Mouse (Mus musculus) G1E (cell line): ENCODE measurements around the gene AU021092.

Experiments
- CTCF ChIP-seq: IDR thresholded peaks from 2 replicates; pipeline ENCODE4 v1.5.1; 2012; ENCODE audit warnings: low read depth, low read length, inconsistent platforms, mixed read lengths
- GATA1 ChIP-seq: IDR thresholded peaks from 2 replicates; pipeline ENCODE4 v1.6.1; 2012; ENCODE audit warnings: borderline replicate concordance, low read length, inconsistent platforms, mixed read lengths
- TAL1 ChIP-seq: conservative IDR thresholded peaks from 2 replicates; pipeline ENCODE4 v1.6.1; 2012; ENCODE audit warnings: low read depth, low read length, inconsistent platforms, mixed read lengths

DNA sequence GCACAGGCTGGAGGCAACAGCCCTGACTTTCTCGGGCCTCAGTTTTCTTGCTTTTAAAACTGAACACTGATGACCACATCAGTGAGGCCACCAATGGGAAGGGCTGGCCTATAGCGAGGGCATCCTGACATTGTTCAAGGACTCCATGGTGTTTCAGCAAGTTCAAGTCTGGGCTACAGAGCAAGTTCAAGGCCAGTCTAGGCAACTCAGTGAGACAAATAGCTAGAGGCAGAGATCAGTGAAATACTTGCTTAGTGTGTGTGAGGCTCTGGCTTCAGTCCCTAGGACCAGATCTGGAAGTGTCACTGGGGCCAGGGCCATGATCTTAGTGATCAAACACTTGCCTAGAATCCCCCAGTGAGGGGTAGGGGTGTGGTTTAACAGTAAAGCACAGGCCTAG is 54.1 kb downstream of the AU021092 start:
- TF ChIP-seq CTCF (no peak), TAL1 (no peak), GATA1 (no peak)
